Mouse (Mus musculus): ENCODE data around the gene Elovl7.

DNA sequence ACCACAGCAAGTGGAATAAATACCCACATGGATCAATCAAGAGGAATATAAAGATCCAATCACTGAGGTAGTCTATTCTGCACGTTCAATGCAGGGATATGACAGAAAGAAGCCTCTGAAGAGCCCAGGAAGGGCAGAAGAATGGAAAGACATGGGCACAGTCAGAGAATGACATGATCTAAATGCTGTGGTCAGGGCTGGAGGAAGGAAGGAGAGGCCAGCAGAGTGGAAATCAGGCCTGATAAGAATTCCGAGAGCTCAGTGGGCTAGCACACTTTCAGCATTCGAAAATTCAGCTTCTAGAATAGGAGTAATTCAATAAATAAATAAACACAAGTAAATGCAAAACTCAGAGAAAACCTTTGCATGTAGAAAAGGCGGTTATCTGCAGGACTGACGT is 27.5 kb downstream of the Elovl7 start:
- TF ChIP-seq CTCF (IDR thresholded peaks at IDR 0.05; ENCODE audit: control insufficient read depth, insufficient read depth, insufficient replicate concordance, low read depth, low read length) (no peak), POLR2A (IDR thresholded peaks at IDR 0.05; ENCODE audit: control insufficient read depth, low read depth, low read length) (no peak)

Data from testis, adult 2 months (tissue).